In genomic region chr6:84404695-84405094, GRCm38 (mm10) we compare ENCODE assay signal across 12 mouse cellular contexts.
A peak's percentile ranks its signal among the peaks of the same experiment; 100 is the strongest.
DNase-seq lines count a peak whose midpoint lies in the region; ATAC-seq and TF ChIP-seq lines count a peak whose summit lies in the region.
"Had no signal": no experiment of that assay in that cellular context is flagged by ENCODE, and none has a peak within 500 bp of the region (broad histone marks: within the 10 kb centered on the region; RNA-seq: fewer than 3 reads in every experiment).

No protein-coding gene starts in this region.

- H3K9ac ChIP-seq in intestine, postnatal 0 days (ENCODE audit: low read depth, low read length): no peak overlapping the region
- H3K9ac ChIP-seq in intestine, embryonic 15.5 days: no peak overlapping the region
- H3K9ac ChIP-seq in forebrain, embryonic 11.5 days (ENCODE audit: low read length): no peak overlapping the region
- H3K9ac ChIP-seq: liver, embryonic 15.5 days; midbrain, embryonic 13.5 days had no signal

- 0 out of 2 replicates have a peak, but pooled peaks cover 1% of the 10 kb centered on the region for H3K4me1 ChIP-seq in intestine, postnatal 0 days (replicated peaks; ENCODE audit: control insufficient read depth, insufficient read depth, low read length)
- no peaks in the 10 kb centered on the region for H3K4me1 ChIP-seq in intestine, embryonic 15.5 days (replicated peaks)
- H3K4me1 ChIP-seq in forebrain, embryonic 11.5 days (replicated peaks; ENCODE audit: control insufficient read depth, insufficient read depth, low read length): no peaks in the 10 kb centered on the region
- H3K4me1 ChIP-seq: liver, embryonic 15.5 days; midbrain, embryonic 13.5 days had no signal

- no peaks in the 10 kb centered on the region for H3K9me3 ChIP-seq in intestine, postnatal 0 days (ENCODE audit: control insufficient read depth)
- H3K9me3 ChIP-seq in intestine, embryonic 15.5 days: no peaks in the 10 kb centered on the region
- H3K9me3 ChIP-seq in forebrain, embryonic 11.5 days (ENCODE audit: control insufficient read depth, low read length): no peaks in the 10 kb centered on the region
- H3K9me3 ChIP-seq: liver, embryonic 15.5 days; midbrain, embryonic 13.5 days had no signal

- H3K36me3 ChIP-seq in intestine, postnatal 0 days (ENCODE audit: control insufficient read depth, insufficient read depth): no peaks in the 10 kb centered on the region
- no peaks in the 10 kb centered on the region for H3K36me3 ChIP-seq in intestine, embryonic 15.5 days
- H3K36me3 ChIP-seq in forebrain, embryonic 11.5 days (ENCODE audit: control insufficient read depth, insufficient read depth, low read length): no peaks in the 10 kb centered on the region
- H3K36me3 ChIP-seq: liver, embryonic 15.5 days; midbrain, embryonic 13.5 days had no signal

- no peak overlapping the region for H3K4me2 ChIP-seq in intestine, postnatal 0 days (replicated peaks; ENCODE audit: low read depth)
- H3K4me2 ChIP-seq in intestine, embryonic 15.5 days (replicated peaks): no peak overlapping the region
- no peak overlapping the region for H3K4me2 ChIP-seq in forebrain, embryonic 11.5 days (ENCODE audit: low read depth, low read length, severe bottlenecking)
- H3K4me2 ChIP-seq: heart, embryonic 11.5 days; liver, embryonic 15.5 days; midbrain, embryonic 13.5 days had no signal

- H3K4me3 ChIP-seq in intestine, postnatal 0 days (ENCODE audit: low read depth, low read length): no peak overlapping the region
- H3K4me3 ChIP-seq in intestine, embryonic 15.5 days (replicated peaks): no peak overlapping the region
- no peak overlapping the region for H3K4me3 ChIP-seq in forebrain, embryonic 11.5 days (ENCODE audit: low read depth, low read length)
- H3K4me3 ChIP-seq: erythroblast, embryonic 14.5 days; liver, embryonic 15.5 days; midbrain, embryonic 13.5 days had no signal

- no peak for ATAC-seq in intestine, postnatal 0 days
- no peak for ATAC-seq in intestine, embryonic 15.5 days
- ATAC-seq in forebrain, embryonic 11.5 days (replicated peaks; ENCODE audit: low FRiP score): no peak
- ATAC-seq: midbrain, embryonic 13.5 days had no signal

- peak; percentile 30 for DNase-seq in lung, postnatal 36 days
- no peak for DNase-seq in lung, postnatal 4 days
- DNase-seq in R1 (ENCODE audit: low read depth, low spot score): peak; percentile 30
- DNase-seq in thymus, postnatal 36 days: peak; percentile 12 to 16
- DNase-seq in forebrain, embryonic 11.5 days (ENCODE audit: low spot score): no peak
- DNase-seq: right cerebral cortex, adult 18-20 months had no signal

- TF ChIP-seq CTCF in intestine, postnatal 0 days (IDR thresholded peaks at IDR 0.05; ENCODE audit: low read depth): peak; percentile 58

- WGBS in intestine, postnatal 0 days: 66% methylated on average over 4 of the region's 4 CpGs
- WGBS in intestine, embryonic 15.5 days: 59% methylated on average over 4 of the region's 4 CpGs
- WGBS in forebrain, embryonic 11.5 days: 67% methylated on average over 4 of the region's 4 CpGs

- peaks cover 10% of the 10 kb centered on the region; the same call in 1 of the 2 replicates for H3K27me3 ChIP-seq in intestine, postnatal 0 days (replicated peaks; ENCODE audit: control insufficient read depth, insufficient read depth, low read length)
- no peaks in the 10 kb centered on the region for H3K27me3 ChIP-seq in intestine, embryonic 15.5 days (replicated peaks)
- H3K27me3 ChIP-seq in forebrain, embryonic 11.5 days (ENCODE audit: control insufficient read depth, insufficient read depth, low read length): no peaks in the 10 kb centered on the region
- H3K27me3 ChIP-seq: midbrain, embryonic 13.5 days had no signal

- no peak overlapping the region for H3K27ac ChIP-seq in intestine, postnatal 0 days (ENCODE audit: low read depth, low read length)
- H3K27ac ChIP-seq in intestine, embryonic 15.5 days: no peak overlapping the region
- no peak overlapping the region for H3K27ac ChIP-seq in forebrain, embryonic 11.5 days (ENCODE audit: low read depth, low read length)
- H3K27ac ChIP-seq: liver, embryonic 15.5 days; midbrain, embryonic 13.5 days had no signal

Comparison
In these comparisons a context has a peak if more than half of its experiments do, and no peak if none do; other contexts are left out.
1. DNase-seq: peak in lung, postnatal 36 days (single experiment), R1 (single experiment) and thymus, postnatal 36 days (2 of 2); none in lung, postnatal 4 days (0 of 2) and forebrain, embryonic 11.5 days (single experiment).